Mouse (Mus musculus): ENCODE measurements around the gene Erc1. TPM values are rescaled to one million over a fixed set of nuclear protein-coding genes. Genes with fewer than 3 reads are reported as not detected.

Gene Erc1
- total RNA-seq (2015; ENCODE audit: low replicate concordance) (16.6 and 21.8 TPM in 2 replicates), total RNA-seq (2017; ENCODE audit: low replicate concordance) (16.9 and 29.1 TPM in 2 replicates)

DNA sequence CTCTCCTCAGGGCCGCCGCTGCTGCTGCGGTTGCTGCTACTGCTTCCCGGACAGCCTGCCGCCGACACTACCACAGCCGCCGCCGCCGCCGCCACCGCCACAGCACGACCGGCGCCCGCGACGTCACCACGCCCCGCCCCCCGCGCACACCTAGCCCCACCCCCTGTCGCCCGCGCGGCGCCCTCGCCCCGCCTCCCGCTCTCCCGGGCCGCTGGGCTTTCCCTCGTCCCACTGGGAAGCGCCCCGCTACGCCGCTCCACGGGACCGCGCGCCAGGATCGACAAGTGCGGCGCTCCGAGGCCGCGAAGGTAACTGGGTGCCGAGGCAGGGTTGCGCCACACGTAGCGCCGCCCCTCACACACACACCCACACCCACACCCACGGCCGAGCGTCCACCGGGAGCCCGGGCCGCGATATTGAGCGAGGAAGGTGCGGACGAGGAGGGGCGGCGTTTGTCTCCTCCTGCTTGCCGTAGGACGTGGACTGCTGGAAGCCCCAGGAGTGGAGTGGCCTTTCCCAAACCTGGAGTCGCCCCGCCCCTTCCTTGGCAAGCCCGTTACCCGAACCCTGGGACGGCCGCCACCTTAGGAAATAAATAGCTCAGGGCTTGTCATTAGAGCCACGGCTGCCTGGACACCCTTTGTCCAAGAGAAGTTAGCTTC lies at the start of gene Erc1:
Gene Erc1, minus strand, starts transcription at position 134 of the 662 bp plus-strand sequence.
- ATAC-seq (replicated peaks; ENCODE audit: low FRiP score, poor library complexity, severe bottlenecking): peak; percentile 92

DNA sequence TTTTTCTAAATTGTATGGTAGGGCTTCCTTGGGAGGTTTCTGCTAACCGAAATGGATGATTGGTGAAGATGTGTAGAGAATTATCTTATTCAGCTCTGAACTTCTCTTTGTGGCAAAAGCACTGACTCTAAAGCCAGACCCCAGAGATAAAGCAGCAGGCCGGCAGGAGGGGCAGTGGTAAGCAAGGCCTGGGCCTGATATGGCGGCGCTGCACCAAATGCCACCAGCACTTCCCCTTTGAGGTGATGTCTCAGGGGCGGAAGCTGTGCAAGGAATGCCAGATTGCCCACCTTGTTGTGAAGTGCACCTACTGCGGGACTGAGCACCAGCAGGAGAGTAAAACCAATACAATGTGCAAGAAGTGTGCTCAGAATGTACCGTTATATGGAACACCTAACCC lies 44.7 kb upstream of the Erc1 start:
- ATAC-seq (replicated peaks; ENCODE audit: low FRiP score, poor library complexity, severe bottlenecking): no peak

DNA sequence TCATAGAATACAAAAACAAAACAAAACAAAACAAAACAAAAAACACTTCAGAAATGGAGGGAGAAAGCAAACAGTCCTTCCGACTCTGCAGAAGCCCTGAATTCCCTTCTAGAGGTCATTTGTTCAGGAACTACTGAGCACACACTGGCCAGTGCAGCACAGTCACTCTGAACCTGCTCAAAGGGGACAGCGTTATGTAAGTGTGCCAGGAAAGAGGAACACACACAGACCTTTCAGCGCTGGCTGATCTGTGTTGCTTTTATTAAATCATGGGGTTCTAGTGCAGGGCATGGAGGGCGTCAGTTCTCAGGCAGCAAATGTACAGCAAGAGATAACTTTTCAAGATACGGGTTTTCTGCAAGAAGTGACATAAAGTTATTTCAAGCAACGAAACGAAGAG lies 35.2 kb upstream of the Erc1 start:
- ATAC-seq (replicated peaks; ENCODE audit: low FRiP score, poor library complexity, severe bottlenecking): no peak

DNA sequence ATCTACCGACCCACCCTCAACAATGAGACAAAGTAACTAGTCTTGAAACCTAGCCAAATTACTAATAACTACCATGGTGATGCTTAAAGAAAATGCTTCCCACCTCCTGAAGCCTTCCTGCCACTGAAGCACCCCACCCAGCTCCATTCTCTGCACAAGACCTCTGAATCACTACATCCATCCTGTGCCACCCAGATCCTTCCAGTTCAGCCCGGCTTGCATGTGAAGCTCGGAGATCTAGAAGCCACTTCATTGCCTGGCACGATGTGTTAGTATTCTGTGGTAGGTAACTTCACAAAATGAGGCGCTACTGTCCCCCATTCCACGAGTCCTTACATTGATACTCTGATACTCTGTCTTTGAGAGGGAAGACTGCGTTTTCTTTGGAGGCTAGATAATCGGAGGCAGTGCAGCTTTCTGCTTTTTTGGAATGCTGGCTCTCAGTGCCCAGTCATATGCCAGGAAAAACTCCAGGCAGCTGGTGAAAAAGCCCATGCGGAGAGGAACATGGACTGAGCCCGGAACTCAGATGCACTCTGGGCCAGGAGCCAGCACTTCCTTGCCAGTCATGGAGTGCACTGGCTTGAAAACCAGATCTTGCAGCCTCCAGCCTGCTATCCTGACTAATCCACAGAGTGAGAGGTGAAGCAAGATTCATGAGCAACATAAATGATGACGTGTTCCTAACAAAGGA lies 16.5 kb upstream of the Erc1 start:
- no peak for ATAC-seq (replicated peaks; ENCODE audit: low FRiP score, poor library complexity, severe bottlenecking)

DNA sequence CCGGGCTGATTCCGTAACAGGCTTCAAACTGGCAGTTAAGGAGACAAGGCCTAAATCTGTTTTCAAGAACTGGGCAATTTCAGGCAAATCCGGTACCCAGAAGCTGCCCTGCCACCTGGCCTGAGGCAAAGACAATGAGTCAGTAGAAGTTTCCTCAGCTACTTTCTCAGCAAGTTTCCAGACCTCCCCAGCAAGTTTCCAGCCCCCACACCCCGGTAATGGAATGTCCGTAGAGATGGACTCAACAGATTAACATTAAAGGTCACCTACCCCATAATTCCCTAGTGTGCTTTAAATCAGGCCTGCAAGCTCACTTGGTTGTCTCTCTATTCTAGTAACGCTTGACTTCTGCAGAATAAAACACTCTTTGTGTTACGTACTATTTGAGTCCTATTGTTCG lies 13.6 kb upstream of the Erc1 start:
- ATAC-seq (replicated peaks; ENCODE audit: low FRiP score, poor library complexity, severe bottlenecking): no peak

DNA sequence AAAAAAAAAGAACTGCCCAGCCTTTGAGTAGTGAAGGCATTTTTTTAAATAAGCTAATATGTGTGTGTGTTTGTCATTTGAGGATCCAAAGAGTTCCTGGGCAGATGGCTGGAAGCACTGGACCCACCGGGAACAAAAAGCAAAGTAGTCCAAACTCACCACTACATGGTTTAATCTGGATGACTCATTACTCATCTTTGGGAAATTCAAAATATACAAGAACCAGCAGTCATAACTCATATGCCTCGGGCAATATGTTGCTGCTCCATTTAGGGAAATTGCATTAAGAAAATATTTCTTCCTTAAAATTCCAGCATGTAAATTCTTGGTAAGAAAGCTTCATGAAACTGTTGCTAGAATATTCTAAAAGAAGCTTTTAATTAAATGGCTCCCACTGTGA lies 12.3 kb upstream of the Erc1 start:
- ATAC-seq (replicated peaks; ENCODE audit: low FRiP score, poor library complexity, severe bottlenecking): no peak

DNA sequence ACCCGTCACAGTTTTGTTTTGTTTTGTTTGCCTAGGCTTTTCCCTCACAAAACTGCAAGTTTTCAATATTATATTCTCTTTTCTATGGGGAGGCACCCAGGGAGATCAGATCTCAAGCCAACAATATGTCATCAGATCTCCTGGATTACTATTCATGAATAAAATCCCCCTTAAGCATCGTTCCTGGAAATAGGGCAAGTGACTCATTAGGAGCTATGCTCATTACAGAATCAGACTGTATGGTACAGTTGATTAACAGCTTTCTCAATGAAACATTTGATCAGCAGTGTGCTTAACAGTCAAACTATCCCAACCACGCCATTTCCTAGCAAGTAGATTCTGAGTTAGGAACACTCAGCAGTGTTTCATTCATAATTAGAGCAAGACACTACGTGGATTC lies 7.5 kb upstream of the Erc1 start:
- no peak for ATAC-seq (replicated peaks; ENCODE audit: low FRiP score, poor library complexity, severe bottlenecking)

DNA sequence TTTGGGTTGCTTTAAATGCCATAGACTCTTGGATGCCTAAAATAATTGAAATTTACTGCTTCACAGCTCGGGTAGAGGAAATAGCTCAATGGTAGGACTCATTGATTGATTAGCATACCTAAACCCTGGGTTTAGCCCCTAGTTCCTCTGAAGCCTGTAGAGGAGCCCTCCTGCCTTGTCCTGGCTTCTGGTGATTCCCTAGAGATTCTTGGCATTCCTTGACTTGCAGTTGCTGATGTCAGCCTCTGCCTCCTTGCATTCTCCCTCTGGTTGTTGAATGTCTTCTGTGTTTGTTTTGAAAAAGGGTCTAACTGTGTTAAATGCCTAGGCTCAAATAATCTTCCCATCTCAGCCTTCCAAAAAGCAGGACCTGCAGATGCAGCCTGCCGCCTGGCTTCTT lies 6.2 kb upstream of the Erc1 start:
- no peak for ATAC-seq (replicated peaks; ENCODE audit: low FRiP score, poor library complexity, severe bottlenecking)

DNA sequence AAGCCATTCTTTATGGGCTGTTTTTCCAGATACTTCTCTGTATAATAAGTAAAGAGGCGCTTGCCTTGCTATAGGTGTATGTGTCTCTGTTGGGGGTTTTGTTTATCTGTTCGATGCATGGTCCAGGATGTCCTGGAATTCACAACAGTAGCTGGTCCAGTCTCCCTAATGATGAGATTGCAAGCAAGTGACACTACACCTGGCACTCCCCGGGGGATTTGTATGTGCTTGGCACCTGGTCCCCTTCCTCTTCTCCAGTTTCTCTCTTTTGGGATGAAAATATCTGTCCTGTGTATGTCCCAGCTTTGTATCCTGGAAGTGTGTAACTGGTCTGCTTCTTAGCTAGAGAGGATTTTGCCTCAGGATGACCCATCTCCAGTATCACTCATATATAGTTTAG lies 1.9 kb upstream of the Erc1 start:
- ATAC-seq (replicated peaks; ENCODE audit: low FRiP score, poor library complexity, severe bottlenecking): no peak

DNA sequence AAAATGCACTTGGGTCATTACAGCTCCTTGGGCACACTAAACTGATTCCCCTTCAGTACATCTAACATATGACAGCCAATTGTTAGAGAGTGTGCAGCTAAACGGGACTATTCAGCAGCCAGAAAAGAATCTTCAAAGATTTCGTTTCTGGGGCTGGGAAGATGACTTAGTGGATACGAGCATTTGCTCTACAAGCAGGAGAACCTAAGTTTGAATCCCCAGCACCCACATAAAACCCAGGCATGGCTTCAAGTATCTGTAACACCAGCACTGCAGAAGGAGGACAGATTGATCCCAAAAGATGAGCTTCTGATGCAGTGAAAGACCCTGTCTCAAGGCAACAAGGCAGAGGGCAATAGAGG lies 1.4 kb upstream of the Erc1 start:
- ATAC-seq (replicated peaks; ENCODE audit: low FRiP score, poor library complexity, severe bottlenecking): no peak

DNA sequence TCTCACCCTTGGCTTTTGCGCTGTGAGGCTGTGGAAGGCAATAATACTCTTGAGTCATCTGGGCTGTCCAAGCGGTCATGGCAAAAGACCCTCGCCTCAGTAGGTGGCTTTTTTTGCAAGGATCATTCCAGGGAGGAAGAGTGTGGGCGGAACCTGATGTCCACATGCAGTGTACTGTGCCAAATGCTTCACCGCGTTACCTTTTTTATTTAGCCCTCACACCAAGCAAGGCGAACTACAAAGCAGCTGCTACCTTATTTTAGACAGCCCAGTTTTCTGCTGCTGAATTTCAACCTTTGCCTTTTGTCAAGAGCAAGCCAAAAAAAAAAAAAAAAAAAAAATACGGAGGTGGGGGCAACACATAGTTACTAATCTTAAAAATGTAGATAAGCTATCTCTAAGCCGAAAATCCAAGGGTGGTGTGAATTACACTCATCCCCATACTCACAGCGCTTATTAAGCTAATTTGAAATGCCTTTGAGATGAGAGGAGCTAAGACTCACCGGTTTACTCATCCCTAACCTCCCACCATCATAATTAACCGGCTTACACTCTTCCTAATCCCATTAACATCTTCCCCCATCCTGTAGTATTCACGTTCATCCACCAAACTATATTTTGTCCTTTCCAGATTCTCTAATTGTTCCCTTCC lies 855 bp upstream of the Erc1 start:
- peak; percentile 9; the same call in 1 of the 2 replicates for ATAC-seq (replicated peaks; ENCODE audit: low FRiP score, poor library complexity, severe bottlenecking)

DNA sequence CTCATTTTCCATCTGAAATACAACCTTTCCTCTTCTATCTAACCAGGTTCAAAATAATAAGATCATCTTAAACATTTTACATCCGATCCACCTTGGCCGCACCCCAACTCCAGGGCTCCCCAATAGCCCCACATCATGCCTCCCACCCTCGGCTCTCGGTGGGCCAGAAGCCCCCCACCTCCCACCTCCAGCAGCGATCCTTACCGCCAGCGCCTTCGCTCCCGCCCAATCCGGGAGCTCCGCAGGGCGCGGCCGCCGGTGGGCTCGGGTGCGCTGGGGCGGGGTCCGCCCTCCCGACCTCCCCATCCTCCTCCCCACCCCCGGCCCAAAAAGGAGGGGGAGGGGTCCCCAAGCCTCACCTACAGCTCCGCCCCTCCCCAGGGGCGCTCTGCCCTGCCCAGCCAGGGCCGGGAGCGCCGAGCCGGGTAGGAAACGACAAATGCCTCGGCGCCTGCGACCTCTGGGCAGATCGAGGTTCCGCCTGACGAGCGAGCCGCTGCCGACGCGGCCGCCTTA lies 391 bp downstream of the Erc1 start:
- ATAC-seq (replicated peaks; ENCODE audit: low FRiP score, poor library complexity, severe bottlenecking): no peak

DNA sequence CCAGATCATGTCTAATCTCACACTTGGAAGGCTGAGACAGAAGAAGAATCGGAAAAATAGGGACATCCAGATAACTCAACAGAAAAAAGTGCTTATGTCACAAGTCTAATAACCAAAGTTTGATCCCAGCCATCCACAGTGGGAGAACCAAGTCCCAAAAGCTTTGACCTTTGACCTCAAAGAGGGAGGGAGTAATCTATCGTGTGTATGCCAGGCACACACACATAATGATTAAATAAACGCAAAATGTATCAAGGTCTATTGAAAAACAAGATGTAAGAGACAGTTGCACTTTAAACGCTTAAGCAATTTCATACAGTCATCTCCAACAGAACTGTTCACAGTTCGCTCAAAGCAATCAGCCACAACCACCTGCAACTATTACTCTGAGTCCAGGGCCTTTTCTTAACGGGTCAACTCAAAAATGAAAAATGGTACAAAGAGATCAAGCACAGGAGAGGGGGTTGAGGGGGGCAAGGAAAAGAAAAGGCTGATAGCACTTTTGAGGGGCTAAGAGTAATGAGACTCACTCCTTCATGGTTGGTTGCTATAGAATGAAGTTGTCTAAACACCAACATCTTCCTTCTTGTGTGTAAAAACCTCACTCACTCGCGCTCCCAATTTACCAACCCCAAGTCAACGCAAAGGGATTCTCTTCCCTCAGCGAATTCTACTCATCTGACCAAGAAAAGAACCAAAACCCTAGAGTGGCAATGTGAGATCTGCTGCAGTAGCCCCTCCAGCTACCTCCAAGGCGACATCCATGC lies 1.0 kb downstream of the Erc1 start:
- ATAC-seq (replicated peaks; ENCODE audit: low FRiP score, poor library complexity, severe bottlenecking): no peak

DNA sequence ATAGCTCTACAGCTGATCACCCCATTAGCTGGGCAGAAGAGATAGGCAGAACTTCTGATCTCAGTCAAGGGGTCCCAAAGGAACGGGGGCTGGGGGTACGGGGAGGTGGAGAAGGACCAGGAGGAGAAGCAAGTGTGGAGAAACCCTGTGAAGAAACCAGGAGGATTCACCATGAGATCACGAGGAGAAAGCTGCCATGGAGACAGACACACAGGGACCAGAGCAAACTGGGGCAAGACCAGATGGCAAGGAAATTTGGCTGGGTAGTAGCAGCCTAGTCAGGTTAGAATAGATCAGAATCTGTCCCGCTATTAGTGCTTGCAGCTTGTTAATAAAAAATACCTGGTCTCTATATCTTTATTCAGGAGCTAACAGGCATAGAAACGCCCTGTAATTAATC lies 18.0 kb downstream of the Erc1 start:
- no peak for ATAC-seq (replicated peaks; ENCODE audit: low FRiP score, poor library complexity, severe bottlenecking)

DNA sequence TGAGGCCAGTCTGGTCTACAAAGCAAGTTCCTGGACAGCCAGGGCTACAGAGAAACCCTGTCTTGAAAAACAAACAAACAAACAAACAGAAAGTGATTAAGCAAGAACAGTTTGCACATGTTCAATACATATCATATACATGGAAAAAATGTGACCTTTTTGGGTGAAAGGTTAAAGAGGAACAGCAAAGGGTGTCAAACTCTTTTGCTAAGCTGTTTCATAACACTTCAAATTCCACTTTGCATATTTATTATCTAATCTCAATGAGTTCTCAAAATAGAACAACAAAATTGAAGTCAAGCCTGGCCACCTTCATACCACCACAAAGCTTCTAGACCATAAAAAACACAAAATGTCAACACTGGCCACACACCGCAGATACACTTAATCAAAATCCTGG lies 19.8 kb downstream of the Erc1 start:
- ATAC-seq (replicated peaks; ENCODE audit: low FRiP score, poor library complexity, severe bottlenecking): no peak

DNA sequence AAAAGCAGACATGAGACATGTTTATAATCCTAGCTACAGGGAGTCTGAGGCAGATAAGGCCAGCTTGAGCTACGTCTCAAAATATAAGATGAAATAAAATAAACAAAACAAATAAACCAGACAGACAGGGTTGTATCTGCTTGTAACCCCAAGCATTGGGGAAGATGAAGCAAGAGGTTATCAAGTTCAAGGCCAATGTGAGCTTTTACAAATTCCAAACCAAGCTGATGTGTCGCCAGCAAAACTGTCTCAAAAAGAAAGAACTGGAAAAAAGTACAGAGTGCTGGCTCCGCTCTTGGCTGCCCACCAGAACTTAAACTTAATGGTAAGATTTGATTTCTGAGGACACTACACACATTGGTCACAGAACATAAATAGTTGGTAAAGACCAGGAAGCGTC lies 21.3 kb downstream of the Erc1 start:
- no peak for ATAC-seq (replicated peaks; ENCODE audit: low FRiP score, poor library complexity, severe bottlenecking)

DNA sequence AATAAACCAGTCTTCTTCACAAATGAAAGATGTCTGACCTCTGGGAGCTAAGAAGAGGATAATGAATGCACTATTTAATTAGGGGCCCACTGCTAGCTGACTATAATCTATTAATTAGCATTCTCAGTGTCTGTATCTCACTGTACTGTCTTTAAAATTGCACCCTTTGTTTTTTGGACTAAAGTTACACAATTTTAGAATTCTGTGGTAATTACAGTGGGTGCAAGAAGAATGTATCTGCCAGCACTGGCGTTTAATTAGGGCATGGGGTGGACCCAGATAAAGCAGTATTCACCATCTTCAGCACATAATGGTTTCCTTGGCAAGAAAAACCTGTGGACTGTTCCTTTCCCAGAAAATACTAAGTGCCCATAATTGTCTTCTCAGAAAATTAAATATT lies 25.8 kb downstream of the Erc1 start:
- ATAC-seq (replicated peaks; ENCODE audit: low FRiP score, poor library complexity, severe bottlenecking): no peak

DNA sequence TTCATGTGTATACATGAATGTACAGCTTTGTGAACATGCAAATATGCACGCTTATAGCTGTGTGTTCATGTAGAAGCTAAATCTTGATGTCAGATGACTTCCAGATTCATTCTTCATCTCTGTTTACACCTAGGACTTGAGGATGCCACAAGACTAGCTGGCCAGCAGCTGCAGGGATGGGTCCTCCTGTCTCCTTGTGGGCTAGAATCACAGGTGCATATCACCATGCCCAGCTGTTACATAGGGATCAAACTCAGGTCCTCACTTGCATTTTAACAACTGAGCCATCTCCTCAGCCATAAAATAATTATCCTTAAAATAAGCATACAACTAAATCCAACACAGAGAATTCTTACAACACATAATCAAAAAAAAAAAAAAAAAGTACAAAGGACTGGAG lies 26.8 kb downstream of the Erc1 start:
- no peak for ATAC-seq (replicated peaks; ENCODE audit: low FRiP score, poor library complexity, severe bottlenecking)

DNA sequence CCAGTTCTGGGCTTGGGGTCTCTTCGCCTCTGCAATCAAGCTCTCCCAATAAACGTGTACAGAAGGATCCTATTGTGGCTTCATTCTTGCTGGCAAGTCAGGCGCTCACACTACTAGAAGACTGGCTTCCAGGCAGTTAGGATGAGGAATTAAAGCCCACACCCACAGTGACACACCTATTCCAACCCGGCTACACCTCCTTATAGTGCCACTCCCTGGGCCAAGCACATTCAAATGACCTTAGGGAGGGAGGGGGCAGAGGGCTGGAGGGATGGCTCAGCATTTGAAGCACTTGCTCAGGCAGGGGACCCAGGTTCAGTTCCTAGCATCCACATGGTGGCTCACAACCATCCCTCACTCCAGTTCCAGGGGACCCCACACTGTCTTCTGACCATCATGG lies 29.4 kb downstream of the Erc1 start:
- ATAC-seq (replicated peaks; ENCODE audit: low FRiP score, poor library complexity, severe bottlenecking): no peak

DNA sequence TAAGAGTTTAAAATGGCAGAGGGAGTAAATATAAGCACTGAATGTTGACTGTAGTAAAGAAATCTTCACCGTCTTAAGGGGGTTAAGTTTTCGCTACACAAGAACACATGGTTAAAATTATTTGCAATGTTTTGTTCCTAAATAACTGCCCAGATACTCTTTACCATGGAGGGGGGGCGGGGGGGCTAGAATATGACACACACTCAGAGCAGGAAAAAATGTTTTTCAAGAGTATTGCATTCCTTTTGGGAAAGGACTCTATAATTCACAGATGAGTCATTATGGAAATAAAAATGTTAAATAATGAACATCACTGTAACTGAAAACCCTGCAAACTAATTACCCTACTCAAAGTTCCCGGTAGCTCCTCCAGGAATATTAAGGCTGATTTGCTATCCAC lies 32.5 kb downstream of the Erc1 start:
- ATAC-seq (replicated peaks; ENCODE audit: low FRiP score, poor library complexity, severe bottlenecking): no peak
